Mouse (Mus musculus) forebrain, postnatal 0 days (tissue): ENCODE data around the gene Abtb1. TPM values are rescaled to one million over a fixed set of nuclear protein-coding genes. Genes with fewer than 3 reads are reported as not detected.

ENCODE experiments used
- ATAC-seq: fragments of 200-750 bp; cut with Nextera tagmentation; 2 replicates; pipeline ENCODE4 v1.8.0; 2017; ENCODE audit warnings: mild to moderate bottlenecking, moderate library complexity
- DNase-seq: peaks from one replicate; pipeline ENCODE4 v3.0.0-alpha.2; 2015
- H3K27ac ChIP-seq: fragments of 300-500 bp; sonication (generic); 2 replicates; pipeline ENCODE4 v1.5.1; 2014; ENCODE audit warnings: low read depth, mild to moderate bottlenecking, antibody characterized with exemption, low read length, moderate library complexity, mixed read lengths
- H3K27me3 ChIP-seq: fragments of 300-500 bp; sonication (generic); 2 replicates; pipeline ENCODE4 v1.6.1; 2014; ENCODE audit warnings: mild to moderate bottlenecking, low read length, mixed read lengths; ENCODE audit not compliant: insufficient read depth
- H3K36me3 ChIP-seq: fragments of 300-500 bp; sonication (generic); 2 replicates; pipeline ENCODE4 v1.6.1; 2014; ENCODE audit warnings: mild to moderate bottlenecking, moderate library complexity; ENCODE audit not compliant: insufficient read depth
- H3K4me1 ChIP-seq: fragments of 300-500 bp; sonication (generic); 2 replicates; pipeline ENCODE4 v1.6.1; 2014; ENCODE audit warnings: antibody characterized with exemption; ENCODE audit not compliant: insufficient read depth
- H3K4me2 ChIP-seq: fragments of 300-500 bp; sonication (generic); 2 replicates; pipeline ENCODE4 v1.6.1; 2014; ENCODE audit warnings: low read depth, mild to moderate bottlenecking, moderate library complexity
- H3K4me3 ChIP-seq: fragments of 300-500 bp; sonication (generic); 2 replicates; pipeline ENCODE4 v1.5.1; 2014; ENCODE audit warnings: low read depth, low read length, mixed read lengths
- H3K9ac ChIP-seq: fragments of 300-500 bp; sonication (generic); 2 replicates; pipeline ENCODE4 v1.6.1; 2014; ENCODE audit warnings: mild to moderate bottlenecking
- H3K9me3 ChIP-seq: fragments of 300-500 bp; sonication (generic); 2 replicates; pipeline ENCODE4 v1.6.1; 2016; ENCODE audit warnings: low read length
- CTCF ChIP-seq: sonication (generic); IDR thresholded peaks from 2 replicates; pipeline ENCODE4 v1.5.1; 2016; ENCODE audit warnings: antibody characterized with exemption, control low read depth, low read depth
- WGBS: fragments of 180-500 bp; shearing (Covaris S2); extraction: QIAGEN DNeasy Blood & Tissue Kit; methylation state at CpG from one replicate; pipeline ENCODE4 v1.1.7; 2014; 5-methylcytosine and 5-hydroxymethylcytosine counted together
- polyA plus RNA-seq: library from polyadenylated mRNA; unstranded; fragments of >200 nt; fragmentation: Nextera tagmentation; extraction: Ambion mirVana; gene quantifications from 2 replicates; pipeline ENCODE4 v1.2.1, GENCODE M21; 2015
- total RNA-seq: library from RNA; depleted of rRNA; stranded (reverse); fragments of >200 nt; gene quantifications from 2 replicates; pipeline ENCODE4 v1.2.3, GENCODE M21; 2014

The Abtb1 gene
- total and polyA plus RNA-seq, 2 experiments from 2014 or later: 30.4 to 50.5 TPM

DNA sequence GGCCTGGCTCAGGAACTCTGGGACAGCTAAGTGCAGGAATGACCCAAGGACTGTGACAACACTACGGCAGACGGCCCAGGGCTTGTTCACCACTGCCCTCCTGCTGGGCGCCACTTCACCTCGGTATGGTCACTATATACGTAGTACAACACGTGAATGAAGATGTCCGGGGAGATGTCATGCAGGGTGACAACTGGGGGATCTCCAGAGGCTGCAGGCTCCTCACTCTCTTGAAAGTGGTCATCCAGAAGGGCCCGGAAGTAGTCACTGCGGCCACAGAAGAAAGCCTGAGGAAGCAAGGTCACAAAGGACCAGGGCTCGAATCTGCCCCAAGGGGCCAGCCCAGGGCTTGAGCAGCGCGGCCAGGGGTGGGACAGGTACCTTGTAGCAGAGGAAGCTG lies 3.8 kb downstream of the Abtb1 start:
- TF ChIP-seq CTCF: no peak
- WGBS: 89% methylated on average over 12 of the region's 12 CpGs
- Histone ChIP-seq H3K36me3 (peaks cover 40% of the 10 kb centered on the region), H3K27me3 (no peaks in the 10 kb centered on the region), H3K4me1 (peaks cover 12% of the 10 kb centered on the region), H3K27ac (no peak overlapping the region), H3K9ac (no peak overlapping the region), H3K4me3 (no peak overlapping the region), H3K4me2 (no peak overlapping the region), H3K9me3 (no peaks in the 10 kb centered on the region)
- ATAC-seq (no peak), DNase-seq (no peak)

DNA sequence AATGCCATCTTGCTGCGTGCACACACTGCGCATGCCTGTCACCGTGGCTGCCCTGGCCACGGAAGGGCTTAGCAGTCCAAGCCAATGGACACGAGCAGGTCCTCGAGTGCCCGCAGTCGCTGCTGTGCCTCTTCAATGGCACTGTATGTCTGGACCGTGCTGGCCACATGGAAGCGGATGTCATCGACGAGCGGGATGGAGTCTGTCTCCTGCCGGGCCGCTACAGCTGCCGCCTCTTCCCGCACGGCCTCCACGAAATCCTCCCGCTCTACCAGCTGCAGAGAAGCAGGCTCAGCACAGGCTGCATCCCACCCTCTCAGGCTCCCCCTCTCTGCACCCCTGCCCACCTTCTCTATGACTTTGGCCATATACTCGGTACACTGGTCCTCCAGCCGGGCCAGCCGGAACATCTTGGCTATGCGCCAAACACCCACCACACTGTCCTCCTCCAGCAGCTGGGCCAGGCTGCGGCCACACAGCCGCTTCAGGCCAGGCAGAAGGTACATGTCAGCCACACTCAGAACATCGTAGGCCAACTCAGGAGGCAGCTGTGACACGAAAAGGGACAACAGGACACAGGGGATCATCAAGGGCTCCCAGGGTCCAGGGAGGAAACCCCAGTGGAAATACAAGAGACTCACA lies 5.5 kb downstream of the Abtb1 start:
- Histone ChIP-seq H3K9ac (no peak overlapping the region), H3K4me1 (peaks cover 12% of the 10 kb centered on the region), H3K4me3 (no peak overlapping the region), H3K4me2 (no peak overlapping the region), H3K9me3 (no peaks in the 10 kb centered on the region), H3K36me3 (peaks cover 40% of the 10 kb centered on the region), H3K27me3 (no peaks in the 10 kb centered on the region), H3K27ac (no peak overlapping the region)
- no peak for TF ChIP-seq CTCF
- ATAC-seq (no peak), DNase-seq (no peak)
- WGBS: 89% methylated on average over 28 of the region's 28 CpGs

DNA sequence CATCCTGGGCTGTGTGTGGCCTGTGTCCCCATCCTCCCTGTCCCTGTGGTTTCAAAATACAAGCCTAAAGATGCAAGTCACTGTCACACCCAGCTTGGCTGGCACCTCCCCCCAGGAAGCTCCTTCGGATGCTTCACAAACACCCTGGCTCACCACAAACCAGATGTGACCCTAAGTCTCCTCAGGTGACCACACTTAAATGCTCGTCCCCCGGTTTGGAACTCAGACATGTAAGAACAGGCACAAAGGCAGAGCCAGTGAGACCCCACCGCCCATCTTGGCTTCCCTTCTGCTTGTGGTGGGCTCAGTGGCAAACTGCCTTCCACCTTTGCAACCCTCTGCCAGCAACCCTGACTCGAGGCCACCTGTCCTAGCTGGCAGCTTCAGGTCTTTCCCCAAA lies 6.7 kb downstream of the Abtb1 start:
- H3K27me3 ChIP-seq: no peaks in the 10 kb centered on the region
- no peak overlapping the region for H3K4me3 ChIP-seq
- no peaks in the 10 kb centered on the region for H3K9me3 ChIP-seq
- no peaks in the 10 kb centered on the region for H3K4me1 ChIP-seq
- DNase-seq (no peak), ATAC-seq (no peak)
- no peak overlapping the region for H3K27ac ChIP-seq
- H3K9ac ChIP-seq: no peak overlapping the region
- no peak for TF ChIP-seq CTCF
- H3K4me2 ChIP-seq: no peak overlapping the region
- 84% methylated on average over 5 of the region's 5 CpGs for WGBS
- H3K36me3 ChIP-seq: peaks cover 40% of the 10 kb centered on the region

DNA sequence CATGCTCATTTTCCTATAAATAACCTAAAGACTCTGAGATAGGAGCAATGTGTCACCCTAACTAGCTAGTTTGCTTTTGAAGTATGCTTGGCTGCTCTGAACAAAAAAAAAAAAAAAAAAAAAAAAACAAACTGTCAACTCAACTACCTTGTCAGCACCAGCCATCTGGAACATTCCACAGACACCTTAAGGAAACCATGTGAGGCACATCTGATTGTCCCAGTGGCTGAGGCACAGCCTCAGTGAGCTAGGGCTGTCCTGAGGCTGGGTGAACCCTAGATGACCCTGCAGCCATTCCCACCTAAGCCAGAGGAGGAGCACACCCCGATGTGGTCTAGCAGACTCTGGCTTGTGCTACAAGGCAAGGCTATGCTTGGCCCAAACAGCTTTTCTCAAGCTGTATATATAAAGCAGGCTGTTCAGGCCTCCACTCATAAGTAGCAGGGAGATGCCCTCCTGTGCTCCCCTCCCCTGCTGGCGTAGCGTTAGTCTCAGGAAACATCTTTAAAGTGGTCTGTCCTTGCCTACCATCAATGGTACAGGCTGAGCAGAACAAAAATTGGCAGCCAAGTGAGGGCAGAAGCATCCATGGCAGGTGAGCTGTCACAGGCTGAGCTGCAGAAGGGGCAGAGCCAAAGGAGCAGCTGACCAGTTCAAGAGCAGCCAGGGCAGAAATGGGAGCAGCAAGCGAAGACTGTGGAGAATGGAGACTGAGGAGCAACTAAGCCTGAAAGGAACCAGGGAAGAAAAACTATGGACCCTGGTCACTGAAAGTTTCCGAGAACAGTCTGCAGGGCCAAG lies 8.2 kb downstream of the Abtb1 start:
- Histone ChIP-seq H3K4me1 (no peaks in the 10 kb centered on the region), H3K27me3 (no peaks in the 10 kb centered on the region), H3K9me3 (no peaks in the 10 kb centered on the region), H3K4me3 (no peak overlapping the region), H3K27ac (no peak overlapping the region), H3K9ac (no peak overlapping the region), H3K36me3 (peaks cover 32% of the 10 kb centered on the region), H3K4me2 (no peak overlapping the region)
- no peak for DNase-seq
- no peak for ATAC-seq
- no peak for TF ChIP-seq CTCF
- WGBS: 86% methylated on average over 5 of the region's 5 CpGs

DNA sequence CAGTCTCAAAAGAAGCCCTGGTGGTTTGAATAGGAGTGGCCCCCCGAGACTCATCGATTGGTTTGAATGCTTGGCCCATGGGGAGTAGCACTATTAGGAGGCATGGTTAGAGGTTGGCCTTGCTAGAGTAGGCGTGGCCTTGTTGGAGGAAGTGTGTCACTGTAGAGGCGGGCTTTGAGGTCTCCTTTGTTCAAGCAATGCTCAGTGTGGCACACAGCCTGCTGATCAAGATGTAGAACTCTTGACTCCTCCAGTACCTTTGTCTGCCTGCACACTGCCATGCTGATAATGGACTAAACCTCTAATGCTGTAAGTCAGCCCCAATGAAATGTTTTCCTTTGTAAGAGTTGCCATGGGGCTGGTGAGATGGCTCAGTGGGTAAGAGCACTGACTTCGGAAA lies 9.1 kb downstream of the Abtb1 start:
- ATAC-seq (peak; percentile 60; the same call in 1 of the 2 replicates), DNase-seq (no peak)
- WGBS: 71% methylated on average over 5 of the region's 5 CpGs
- Histone ChIP-seq H3K4me1 (0 out of 2 replicates have a peak, but pooled peaks cover under 1% of the 10 kb centered on the region), H3K4me2 (no peak overlapping the region), H3K27ac (no peak overlapping the region), H3K36me3 (peaks cover 24% of the 10 kb centered on the region), H3K9me3 (no peaks in the 10 kb centered on the region), H3K9ac (no peak overlapping the region), H3K27me3 (no peaks in the 10 kb centered on the region), H3K4me3 (no peak overlapping the region)
- no peak for TF ChIP-seq CTCF

DNA sequence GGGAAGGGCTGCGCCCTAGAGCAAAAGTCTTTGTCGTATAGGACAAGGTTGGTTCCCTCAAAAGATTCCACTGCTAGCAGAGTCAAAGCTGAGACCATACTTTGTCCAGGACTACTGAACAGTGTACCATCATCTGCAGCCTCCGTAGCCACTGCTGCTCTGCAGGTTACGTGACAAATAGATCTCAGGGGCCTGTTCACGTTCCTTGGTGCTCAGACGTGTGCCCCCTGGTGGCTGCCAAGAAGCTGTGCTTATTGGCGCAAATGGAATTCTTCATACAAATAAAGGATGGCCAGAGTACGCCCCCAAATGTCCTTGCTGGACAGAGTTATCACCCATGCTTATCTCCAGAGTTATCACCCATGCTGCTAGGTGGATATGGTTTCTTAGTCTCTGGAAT lies 10.3 kb downstream of the Abtb1 start:
- 24% methylated on average over 8 of the region's 8 CpGs for WGBS
- Histone ChIP-seq H3K4me3 (no peak overlapping the region), H3K36me3 (peaks cover 12% of the 10 kb centered on the region), H3K9me3 (no peaks in the 10 kb centered on the region), H3K9ac (no peak overlapping the region), H3K27ac (no peak overlapping the region), H3K4me1 (0 out of 2 replicates have a peak, but pooled peaks cover 5% of the 10 kb centered on the region), H3K4me2 (no peak overlapping the region), H3K27me3 (no peaks in the 10 kb centered on the region)
- peak; percentile 96 for TF ChIP-seq CTCF
- ATAC-seq (peak; percentile 65; the same call in 1 of the 2 replicates), DNase-seq (peak; percentile 91)

DNA sequence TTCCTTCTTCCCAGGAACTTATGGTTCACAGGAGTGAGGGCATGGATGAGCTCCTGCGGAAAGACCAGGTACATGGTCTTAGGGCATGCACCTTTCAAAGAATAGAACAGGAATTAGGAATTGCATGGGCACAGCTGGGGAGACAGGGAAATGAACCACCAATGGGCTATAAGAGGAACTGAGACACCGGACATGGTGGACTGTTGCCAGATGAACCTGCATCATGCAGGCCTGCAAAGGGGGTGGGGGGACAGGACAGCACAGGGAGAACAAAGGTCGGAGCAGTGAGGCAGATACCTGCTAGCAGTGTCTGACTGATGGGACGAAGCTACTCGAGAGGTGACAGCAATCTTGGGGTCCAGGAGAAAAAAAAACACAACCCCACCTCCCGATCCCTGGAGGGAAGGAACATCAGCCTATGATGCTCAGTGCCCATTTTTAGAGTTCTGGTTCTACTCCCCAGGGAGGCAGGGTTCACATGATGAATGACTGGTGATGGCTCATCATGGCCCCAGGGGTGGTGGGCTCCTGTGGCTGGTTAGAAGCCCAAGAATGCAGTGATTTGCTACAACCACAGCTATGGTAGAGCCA lies 11.6 kb downstream of the Abtb1 start:
- no peak overlapping the region for H3K4me2 ChIP-seq
- 0 out of 2 replicates have a peak, but pooled peaks cover 5% of the 10 kb centered on the region for H3K4me1 ChIP-seq
- ATAC-seq (no peak), DNase-seq (no peak)
- H3K36me3 ChIP-seq: no peaks in the 10 kb centered on the region
- H3K4me3 ChIP-seq: no peak overlapping the region
- no peak for TF ChIP-seq CTCF
- H3K27me3 ChIP-seq: no peaks in the 10 kb centered on the region
- no peak overlapping the region for H3K9ac ChIP-seq
- 89% methylated on average over 6 of the region's 6 CpGs for WGBS
- H3K9me3 ChIP-seq: no peaks in the 10 kb centered on the region
- H3K27ac ChIP-seq: no peak overlapping the region
